Mouse (Mus musculus) cerebellum, adult 2 months (tissue): ENCODE results near the gene Sdsl. TPM values are rescaled to one million over a fixed set of nuclear protein-coding genes. Genes with fewer than 3 reads are reported as not detected.

Source experiments
- DNase-seq, 2 experiments: peaks; one replicate each; pipeline ENCODE4 v3.0.0; 2021
- H3K27ac ChIP-seq: fragments of 200-500 bp; 2 replicates; pipeline ENCODE4 v1.5.1; 2012; ENCODE audit warnings: low read length, control low read depth, inconsistent platforms; ENCODE audit not compliant: insufficient read depth
- H3K27me3 ChIP-seq: fragments of 200-500 bp; 2 replicates; pipeline ENCODE4 v1.6.1; 2012; ENCODE audit warnings: inconsistent platforms, mild to moderate bottlenecking, low read length, moderate library complexity; ENCODE audit not compliant: control insufficient read depth, insufficient read depth
- H3K4me1 ChIP-seq: fragments of 200-500 bp; 2 replicates; pipeline ENCODE4 v1.6.1; 2011; ENCODE audit warnings: low read length; ENCODE audit not compliant: control insufficient read depth, insufficient read depth
- H3K4me3 ChIP-seq: fragments of 200-500 bp; replicated peaks from 2 replicates; pipeline ENCODE3; 2011; ENCODE audit warnings: mild to moderate bottlenecking, low read depth, low read length, control low read depth; ENCODE audit not compliant: insufficient read depth
- CTCF ChIP-seq: fragments of 200-500 bp; IDR thresholded peaks from 2 replicates; pipeline ENCODE4 v1.5.1; 2011; ENCODE audit warnings: low read depth, mild to moderate bottlenecking, control low read depth, low read length, moderate library complexity, borderline replicate concordance; ENCODE audit not compliant: insufficient read depth
- POLR2A ChIP-seq: fragments of 200-500 bp; IDR thresholded peaks from 2 replicates; pipeline ENCODE4 v1.6.1; 2011; ENCODE audit warnings: low read length, control low read depth, borderline replicate concordance; ENCODE audit not compliant: insufficient read depth
- WGBS: fragments of 180-500 bp; shearing (Covaris S2); methylation state at CpG from one replicate; pipeline ENCODE4 v1.1.7; 2018; 5-methylcytosine and 5-hydroxymethylcytosine counted together
- polyA plus RNA-seq: library from polyadenylated mRNA; depleted of rRNA; stranded (reverse); fragments of >200 nt; gene quantifications from 2 replicates; pipeline ENCODE4 v1.2.3, GENCODE M21; 2012

Gene Sdsl
- polyA plus RNA-seq, 1 experiment: 16.7 TPM

- no peak overlapping the region for H3K27ac ChIP-seq
- no peak for DNase-seq
- H3K4me3 ChIP-seq: peak overlapping the region; percentile 54
- 29% methylated on average over 14 of the region's 14 CpGs for WGBS
- H3K4me1 ChIP-seq: no peaks in the 10 kb centered on the region
- no peak for TF ChIP-seq CTCF
- TF ChIP-seq POLR2A: no peak
- no peaks in the 10 kb centered on the region for H3K27me3 ChIP-seq
These were observed 39.1 kb upstream of the Sdsl start for GRCm38 (mm10) chr5:120511643-120512220.

- peak; percentile 90 to 91 for DNase-seq
- H3K27ac ChIP-seq: no peak within 1 kb of the TSS
- H3K27me3 ChIP-seq: no peaks in the 10 kb centered on the region
- H3K4me3 ChIP-seq: peak within 1 kb of the TSS; percentile 54
- TF ChIP-seq CTCF (no peak), POLR2A (0 out of 2 replicates have a peak, but pooled peaks have one; percentile 13)
- WGBS: 2% methylated on average over 36 of the region's 36 CpGs
- no peaks in the 10 kb centered on the region for H3K4me1 ChIP-seq
These were observed 38.5 kb upstream of the Sdsl start, which contains the start of gene Slc8b1 for GRCm38 (mm10) chr5:120510982-120511642. Slc8b1 (plus strand) TSS chr5:120511168.

GRCm38 (mm10) chr5:120507311-120507710, 34.7 kb upstream of the Sdsl start:
- no peak for DNase-seq
- no peak overlapping the region for H3K27ac ChIP-seq
- H3K4me1 ChIP-seq: peaks cover 6% of the 10 kb centered on the region; the same call in 1 of the 2 replicates
- 75% methylated on average over 4 of the region's 4 CpGs for WGBS
- no peak overlapping the region for H3K4me3 ChIP-seq
- H3K27me3 ChIP-seq: no peaks in the 10 kb centered on the region
- TF ChIP-seq CTCF (no peak), POLR2A (no peak)

- WGBS: 46% methylated on average over 9 of the region's 9 CpGs
- H3K27me3 ChIP-seq: no peaks in the 10 kb centered on the region
- H3K4me3 ChIP-seq: no peak overlapping the region
- no peak for DNase-seq
- H3K27ac ChIP-seq: no peak overlapping the region
- peaks cover 9% of the 10 kb centered on the region; the same call in 1 of the 2 replicates for H3K4me1 ChIP-seq
- TF ChIP-seq CTCF (no peak), POLR2A (no peak)
These were observed 33.9 kb upstream of the Sdsl start for GRCm38 (mm10) chr5:120506490-120506889.

GRCm38 (mm10) chr5:120505781-120506180, 33.2 kb upstream of the Sdsl start:
- WGBS: 79% methylated on average over 9 of the region's 9 CpGs
- DNase-seq: no peak
- no peak for TF ChIP-seq POLR2A
- H3K27ac ChIP-seq: no peak overlapping the region
- H3K4me1 ChIP-seq: peaks cover 9% of the 10 kb centered on the region; the same call in 1 of the 2 replicates
- H3K4me3 ChIP-seq: peak overlapping the region; percentile 23
- no peaks in the 10 kb centered on the region for H3K27me3 ChIP-seq

- Histone ChIP-seq H3K27me3 (no peaks in the 10 kb centered on the region), H3K27ac (no peak overlapping the region), H3K4me3 (peak overlapping the region; percentile 23), H3K4me1 (peaks cover 9% of the 10 kb centered on the region; the same call in 1 of the 2 replicates)
- peak; percentile 82 to 87 for DNase-seq
- WGBS: 22% methylated on average over 16 of the region's 16 CpGs
- no peak for TF ChIP-seq POLR2A
- TF ChIP-seq CTCF: peak; percentile 89
These were observed 32.8 kb upstream of the Sdsl start for GRCm38 (mm10) chr5:120505368-120505767.

- H3K4me1 ChIP-seq: peaks cover 9% of the 10 kb centered on the region; the same call in 1 of the 2 replicates
- no peak for TF ChIP-seq CTCF
- peak; percentile 68 for TF ChIP-seq POLR2A
- peak; percentile 83 to 84 for DNase-seq
- peak within 1 kb of the TSS; percentile 69 for H3K4me3 ChIP-seq
- H3K27ac ChIP-seq: peak within 1 kb of the TSS; percentile 49; the same call in 1 of the 2 replicates
- H3K27me3 ChIP-seq: no peaks in the 10 kb centered on the region
- whole genome bisulfite sequencing: 0% methylated on average over 54 of the region's 55 CpGs
These were observed 30.7 kb upstream of the Sdsl start, which contains the start of gene Plbd2 for GRCm38 (mm10) chr5:120503144-120503795. Plbd2 (minus strand) TSS chr5:120503625.

GRCm38 (mm10) chr5:120502675-120503143, 30.1 kb upstream of the Sdsl start:
- no peaks in the 10 kb centered on the region for H3K27me3 ChIP-seq
- H3K4me1 ChIP-seq: peaks cover 9% of the 10 kb centered on the region; the same call in 1 of the 2 replicates
- peak overlapping the region; percentile 69 for H3K4me3 ChIP-seq
- H3K27ac ChIP-seq: peak overlapping the region; percentile 49; the same call in 1 of the 2 replicates
- no peak for TF ChIP-seq CTCF
- TF ChIP-seq POLR2A: no peak
- WGBS: 3% methylated on average over 12 of the region's 12 CpGs
- peak in 1 of 2 experiments; percentile 34 for DNase-seq
